Mouse (Mus musculus) megakaryocyte, embryonic 14.5 days (primary cell): ENCODE results near the gene Aaed1.

Source experiments
- FLI1 ChIP-seq: IDR thresholded peaks from 2 replicates; pipeline ENCODE4 v1.6.1; 2012; ENCODE audit warnings: low read length, inconsistent platforms, mixed read lengths
- GATA1 ChIP-seq: IDR thresholded peaks from 3 replicates; pipeline ENCODE4 v1.6.1; 2012; ENCODE audit warnings: mixed read lengths, low read length, inconsistent platforms, borderline replicate concordance

GRCm38 (mm10) chr13:64306078-64306477, 6.4 kb downstream of the Aaed1 start:
- TF ChIP-seq GATA1 (no peak), FLI1 (no peak)
